Mouse (Mus musculus) MEL (cell line): ENCODE data around the gene Zfp3.

ENCODE experiments used
- CHD2 ChIP-seq: IDR thresholded peaks from 2 replicates; pipeline ENCODE4 v1.6.1; 2011; ENCODE audit warnings: low read length, improper control_type of control experiment
- CTCF ChIP-seq, 3 experiments: IDR thresholded peaks in 2 of 3; conservative IDR thresholded peaks in 1 of 3; 2 replicates each; pipeline ENCODE4 v1.5.1; 2011 to 2012; ENCODE audit warnings: low read length in 3 of 3, low read depth in 2 of 3, mild to moderate bottlenecking in 2 of 3, improper control_type of control experiment in 1 of 3, inconsistent platforms in 1 of 3, mixed read lengths in 1 of 3, moderate library complexity in 1 of 3; ENCODE audit not compliant: control insufficient read depth in 1 of 3, insufficient read depth in 1 of 3, poor library complexity in 1 of 3, severe bottlenecking in 1 of 3
- ELF1 ChIP-seq: IDR thresholded peaks from 2 replicates; pipeline ENCODE4 v1.6.1; 2014; ENCODE audit warnings: low read depth, mild to moderate bottlenecking, inconsistent platforms, low read length, improper control_type of control experiment, moderate library complexity
- EP300 ChIP-seq, 2 experiments: IDR thresholded peaks; 2 replicates each; pipeline ENCODE4 v1.6.1; 2011; ENCODE audit warnings: improper control_type of control experiment in 2 of 2, low read length in 2 of 2, low read depth in 1 of 2, mild to moderate bottlenecking in 1 of 2
- GATA1 ChIP-seq: IDR thresholded peaks from 2 replicates; pipeline ENCODE4 v1.6.1; 2011; ENCODE audit warnings: low read depth, low read length, improper control_type of control experiment
- HCFC1 ChIP-seq: IDR thresholded peaks from 2 replicates; pipeline ENCODE4 v1.6.1; 2012; ENCODE audit warnings: low read depth, mild to moderate bottlenecking, inconsistent platforms, low read length, improper control_type of control experiment, moderate library complexity
- KAT2A ChIP-seq: conservative IDR thresholded peaks from 2 replicates; pipeline ENCODE4 v1.6.1; 2012; ENCODE audit warnings: low read depth, low read length, improper control_type of control experiment, inconsistent platforms
- POLR2A ChIP-seq, 2 experiments: IDR thresholded peaks; 2 replicates each; pipeline ENCODE4 v1.6.1; 2011 to 2012; ENCODE audit warnings: low read length in 2 of 2, mild to moderate bottlenecking in 2 of 2, control low read depth in 1 of 2, improper control_type of control experiment in 1 of 2, low read depth in 1 of 2, moderate library complexity in 1 of 2; ENCODE audit not compliant: control insufficient read depth in 1 of 2, insufficient read depth in 1 of 2, poor library complexity in 1 of 2
- RCOR1 ChIP-seq: IDR thresholded peaks from 2 replicates; pipeline ENCODE4 v1.6.1; 2012; ENCODE audit warnings: low read depth, mild to moderate bottlenecking, inconsistent platforms, low read length, improper control_type of control experiment
- SMC3 ChIP-seq: IDR thresholded peaks from 2 replicates; pipeline ENCODE4 v1.6.1; 2011; ENCODE audit warnings: low read depth, low read length, improper control_type of control experiment
- USF1 ChIP-seq: IDR thresholded peaks from 2 replicates; pipeline ENCODE4 v1.6.1; 2014; ENCODE audit warnings: low read depth, mild to moderate bottlenecking, inconsistent platforms, low read length, improper control_type of control experiment, moderate library complexity
- ZC3H11A ChIP-seq: IDR thresholded peaks from 2 replicates; pipeline ENCODE4 v1.6.1; 2012; ENCODE audit warnings: low read depth, mild to moderate bottlenecking, inconsistent platforms, low read length, improper control_type of control experiment
- ZMIZ1 ChIP-seq: IDR thresholded peaks from 2 replicates; pipeline ENCODE4 v1.6.1; 2012; ENCODE audit warnings: low read depth, mild to moderate bottlenecking, inconsistent platforms, low read length, improper control_type of control experiment, moderate library complexity

- no peak for TF ChIP-seq KAT2A
- TF ChIP-seq USF1 = no peak
- no peak for TF ChIP-seq ZMIZ1
- TF ChIP-seq CTCF (IDR thresholded peaks at IDR 0.05 in 2 of 3, conservative IDR thresholded peaks at IDR 0.05 in 1 of 3; ENCODE audit: control insufficient read depth in 1 of 3, insufficient read depth in 1 of 3, low read depth in 2 of 3, low read length in 3 of 3, poor library complexity in 1 of 3, severe bottlenecking in 1 of 3) = no peak
- TF ChIP-seq HCFC1 = no peak
- TF ChIP-seq POLR2A (IDR thresholded peaks at IDR 0.05; ENCODE audit: control insufficient read depth in 1 of 2, insufficient read depth in 1 of 2, low read depth in 1 of 2, low read length in 2 of 2, poor library complexity in 1 of 2) = no peak
- TF ChIP-seq ZC3H11A = no peak
- no peak for TF ChIP-seq SMC3
- TF ChIP-seq CHD2 = no peak
- no peak for TF ChIP-seq EP300 (IDR thresholded peaks at IDR 0.05; ENCODE audit: low read depth in 1 of 2, low read length in 2 of 2)
- TF ChIP-seq ELF1 = no peak
- TF ChIP-seq RCOR1 = no peak
- no peak for TF ChIP-seq GATA1
Measured at GRCm38 (mm10) chr11:70754476-70754875, 9.5 kb upstream of the Zfp3 start.
